Mouse (Mus musculus): ENCODE measurements at regions not wholly inside any gene's neighbourhood (a gene's known extent, or its start where the extent isn't known, plus 50 kb on each side); places are given as distances from the start of the nearest gene placed in this dataset.

- Histone ChIP-seq H3K4me1 (ENCODE audit: control insufficient read depth, insufficient read depth, low read length) (no peaks in the 10 kb centered on the region), H3K27me3 (ENCODE audit: control insufficient read depth, insufficient read depth, low read length) (no peaks in the 10 kb centered on the region), H3K9me3 (replicated peaks; ENCODE audit: control insufficient read depth, low read length) (no peaks in the 10 kb centered on the region; the same call in 1 of the 2 replicates), H3K9ac (ENCODE audit: low read depth, low read length) (no peak overlapping the region), H3K36me3 (ENCODE audit: control insufficient read depth, insufficient read depth, low read length) (no peaks in the 10 kb centered on the region), H3K27ac (ENCODE audit: low read depth, low read length) (no peak overlapping the region), H3K4me2 (no peak overlapping the region), H3K4me3 (ENCODE audit: low read depth, low read length) (no peak overlapping the region)
- no peak for ATAC-seq (replicated peaks; ENCODE audit: insufficient number of reproducible peaks, low FRiP score, low TSS enrichment)
Observed at GRCm38 (mm10) chr10:109500861-109501260, 490.1 kb upstream of the Syt1 start.

GRCm38 (mm10) chr10:109498301-109498700, 487.5 kb upstream of the Syt1 start:
- Histone ChIP-seq H3K36me3 (ENCODE audit: control insufficient read depth, insufficient read depth, low read length) (no peaks in the 10 kb centered on the region), H3K4me2 (no peak overlapping the region), H3K4me3 (ENCODE audit: low read depth, low read length) (no peak overlapping the region), H3K27ac (ENCODE audit: low read depth, low read length) (no peak overlapping the region), H3K9ac (ENCODE audit: low read depth, low read length) (no peak overlapping the region), H3K4me1 (ENCODE audit: control insufficient read depth, insufficient read depth, low read length) (no peaks in the 10 kb centered on the region), H3K9me3 (replicated peaks; ENCODE audit: control insufficient read depth, low read length) (no peaks in the 10 kb centered on the region; the same call in 1 of the 2 replicates), H3K27me3 (ENCODE audit: control insufficient read depth, insufficient read depth, low read length) (no peaks in the 10 kb centered on the region)
- ATAC-seq (replicated peaks; ENCODE audit: insufficient number of reproducible peaks, low FRiP score, low TSS enrichment) = no peak
- 53% methylated on average over 3 of the region's 3 CpGs for WGBS (ENCODE audit: insufficient replicate concordance)

- no peak for ATAC-seq (replicated peaks; ENCODE audit: insufficient number of reproducible peaks, low FRiP score, low TSS enrichment)
- Histone ChIP-seq H3K4me3 (ENCODE audit: low read depth, low read length) (no peak overlapping the region), H3K27me3 (ENCODE audit: control insufficient read depth, insufficient read depth, low read length) (no peaks in the 10 kb centered on the region), H3K27ac (ENCODE audit: low read depth, low read length) (no peak overlapping the region), H3K9me3 (replicated peaks; ENCODE audit: control insufficient read depth, low read length) (no peaks in the 10 kb centered on the region), H3K9ac (ENCODE audit: low read depth, low read length) (no peak overlapping the region), H3K4me1 (ENCODE audit: control insufficient read depth, insufficient read depth, low read length) (no peaks in the 10 kb centered on the region), H3K36me3 (ENCODE audit: control insufficient read depth, insufficient read depth, low read length) (no peaks in the 10 kb centered on the region), H3K4me2 (no peak overlapping the region)
- WGBS (ENCODE audit: insufficient replicate concordance) = 85% methylated on average over 10 of the region's 10 CpGs
Observed at GRCm38 (mm10) chr10:109496161-109496560, 485.4 kb upstream of the Syt1 start.

GRCm38 (mm10) chr10:109490765-109491164, 480.0 kb upstream of the Syt1 start:
- H3K4me2 ChIP-seq = no peak overlapping the region
- H3K36me3 ChIP-seq (ENCODE audit: control insufficient read depth, insufficient read depth, low read length) = no peaks in the 10 kb centered on the region
- H3K27ac ChIP-seq (ENCODE audit: low read depth, low read length) = no peak overlapping the region
- whole genome bisulfite sequencing (ENCODE audit: insufficient replicate concordance) = 83% methylated on average over 4 of the region's 4 CpGs
- no peak overlapping the region for H3K4me3 ChIP-seq (ENCODE audit: low read depth, low read length)
- no peak for ATAC-seq (replicated peaks; ENCODE audit: insufficient number of reproducible peaks, low FRiP score, low TSS enrichment)
- no peaks in the 10 kb centered on the region for H3K9me3 ChIP-seq (replicated peaks; ENCODE audit: control insufficient read depth, low read length)
- H3K27me3 ChIP-seq (ENCODE audit: control insufficient read depth, insufficient read depth, low read length) = no peaks in the 10 kb centered on the region
- H3K4me1 ChIP-seq (ENCODE audit: control insufficient read depth, insufficient read depth, low read length) = no peaks in the 10 kb centered on the region
- no peak overlapping the region for H3K9ac ChIP-seq (ENCODE audit: low read depth, low read length)

GRCm38 (mm10) chr10:109488000-109488399, 477.2 kb upstream of the Syt1 start:
- ATAC-seq (replicated peaks; ENCODE audit: insufficient number of reproducible peaks, low FRiP score, low TSS enrichment) = no peak
- H3K27me3 ChIP-seq (ENCODE audit: control insufficient read depth, insufficient read depth, low read length) = no peaks in the 10 kb centered on the region
- no peak overlapping the region for H3K27ac ChIP-seq (ENCODE audit: low read depth, low read length)
- no peak overlapping the region for H3K4me3 ChIP-seq (ENCODE audit: low read depth, low read length)
- H3K9ac ChIP-seq (ENCODE audit: low read depth, low read length) = no peak overlapping the region
- WGBS (ENCODE audit: insufficient replicate concordance) = 92% methylated on average over 1 of the region's 1 CpGs
- no peak overlapping the region for H3K4me2 ChIP-seq
- H3K4me1 ChIP-seq (ENCODE audit: control insufficient read depth, insufficient read depth, low read length) = no peaks in the 10 kb centered on the region
- H3K9me3 ChIP-seq (replicated peaks; ENCODE audit: control insufficient read depth, low read length) = no peaks in the 10 kb centered on the region
- H3K36me3 ChIP-seq (ENCODE audit: control insufficient read depth, insufficient read depth, low read length) = no peaks in the 10 kb centered on the region

- WGBS (ENCODE audit: insufficient replicate concordance) = 75% methylated on average over 7 of the region's 7 CpGs
- no peak for ATAC-seq (replicated peaks; ENCODE audit: insufficient number of reproducible peaks, low FRiP score, low TSS enrichment)
Observed at GRCm38 (mm10) chr10:109486917-109487604, 476.3 kb upstream of the Syt1 start.

GRCm38 (mm10) chr10:109480551-109480950, 469.8 kb upstream of the Syt1 start:
- no peaks in the 10 kb centered on the region for H3K4me1 ChIP-seq (ENCODE audit: control insufficient read depth, insufficient read depth, low read length)
- no peaks in the 10 kb centered on the region for H3K36me3 ChIP-seq (ENCODE audit: control insufficient read depth, insufficient read depth, low read length)
- no peak overlapping the region for H3K4me3 ChIP-seq (ENCODE audit: low read depth, low read length)
- H3K4me2 ChIP-seq = no peak overlapping the region
- no peak overlapping the region for H3K27ac ChIP-seq (ENCODE audit: low read depth, low read length)
- no peaks in the 10 kb centered on the region for H3K27me3 ChIP-seq (ENCODE audit: control insufficient read depth, insufficient read depth, low read length)
- H3K9me3 ChIP-seq (replicated peaks; ENCODE audit: control insufficient read depth, low read length) = no peaks in the 10 kb centered on the region
- no peak for ATAC-seq (replicated peaks; ENCODE audit: insufficient number of reproducible peaks, low FRiP score, low TSS enrichment)
- H3K9ac ChIP-seq (ENCODE audit: low read depth, low read length) = no peak overlapping the region

More at GRCm38 (mm10) chr10:109486917-109487604, 476.3 kb upstream of the Syt1 start:
- Histone ChIP-seq H3K4me3 (ENCODE audit: low read depth, low read length) (no peak overlapping the region), H3K9ac (ENCODE audit: low read depth, low read length) (no peak overlapping the region), H3K9me3 (replicated peaks; ENCODE audit: control insufficient read depth, low read length) (no peaks in the 10 kb centered on the region), H3K27me3 (ENCODE audit: control insufficient read depth, insufficient read depth, low read length) (no peaks in the 10 kb centered on the region), H3K27ac (ENCODE audit: low read depth, low read length) (no peak overlapping the region), H3K4me2 (no peak overlapping the region), H3K4me1 (ENCODE audit: control insufficient read depth, insufficient read depth, low read length) (no peaks in the 10 kb centered on the region), H3K36me3 (ENCODE audit: control insufficient read depth, insufficient read depth, low read length) (no peaks in the 10 kb centered on the region)

DNA sequence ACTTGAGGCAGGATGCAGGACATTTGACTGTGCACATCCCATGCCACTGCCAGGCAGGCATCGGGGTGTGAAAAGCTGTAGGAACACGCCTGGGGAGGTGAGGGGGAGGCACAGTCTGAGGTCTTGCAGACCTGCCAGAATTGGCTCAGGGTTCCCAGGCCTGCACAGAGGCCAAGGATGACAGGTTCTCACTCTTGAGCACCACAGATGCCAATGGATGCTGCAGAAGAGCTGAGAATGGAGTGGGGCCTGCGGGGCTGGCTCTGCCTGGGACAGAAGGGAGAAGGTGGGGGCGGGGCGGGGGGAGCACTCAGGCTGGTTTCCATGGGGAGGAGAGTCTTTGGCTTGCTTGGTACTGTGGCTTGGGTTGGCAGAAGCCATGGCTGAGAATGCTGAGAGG, 469.2 kb upstream of the Syt1 start:
- no peaks in the 10 kb centered on the region for H3K36me3 ChIP-seq (ENCODE audit: control insufficient read depth, insufficient read depth, low read length)
- H3K9me3 ChIP-seq (replicated peaks; ENCODE audit: control insufficient read depth, low read length) = no peaks in the 10 kb centered on the region
- WGBS (ENCODE audit: insufficient replicate concordance) = 55% methylated on average over 5 of the region's 5 CpGs
- H3K27ac ChIP-seq (ENCODE audit: low read depth, low read length) = no peak overlapping the region
- H3K4me1 ChIP-seq (ENCODE audit: control insufficient read depth, insufficient read depth, low read length) = no peaks in the 10 kb centered on the region
- H3K27me3 ChIP-seq (ENCODE audit: control insufficient read depth, insufficient read depth, low read length) = no peaks in the 10 kb centered on the region
- no peak overlapping the region for H3K9ac ChIP-seq (ENCODE audit: low read depth, low read length)
- H3K4me3 ChIP-seq (ENCODE audit: low read depth, low read length) = no peak overlapping the region
- no peak overlapping the region for H3K4me2 ChIP-seq
- ATAC-seq (replicated peaks; ENCODE audit: insufficient number of reproducible peaks, low FRiP score, low TSS enrichment) = no peak

GRCm38 (mm10) chr10:109466516-109466915, 455.7 kb upstream of the Syt1 start:
- Histone ChIP-seq H3K4me1 (ENCODE audit: control insufficient read depth, insufficient read depth, low read length) (no peaks in the 10 kb centered on the region), H3K36me3 (ENCODE audit: control insufficient read depth, insufficient read depth, low read length) (no peaks in the 10 kb centered on the region), H3K27me3 (ENCODE audit: control insufficient read depth, insufficient read depth, low read length) (no peaks in the 10 kb centered on the region), H3K4me3 (ENCODE audit: low read depth, low read length) (no peak overlapping the region), H3K9ac (ENCODE audit: low read depth, low read length) (no peak overlapping the region), H3K9me3 (replicated peaks; ENCODE audit: control insufficient read depth, low read length) (no peaks in the 10 kb centered on the region), H3K27ac (ENCODE audit: low read depth, low read length) (no peak overlapping the region), H3K4me2 (no peak overlapping the region)
- WGBS (ENCODE audit: insufficient replicate concordance) = 76% methylated on average over 3 of the region's 3 CpGs
- no peak for ATAC-seq (replicated peaks; ENCODE audit: insufficient number of reproducible peaks, low FRiP score, low TSS enrichment)
